Mouse (Mus musculus) spleen, postnatal 10 days (tissue): Measurements from ENCODE around the gene Cst13.
"Not testable (repeated sequence)": the region's sequence is repeated elsewhere in the genome, so short reads cannot be mapped to it uniquely, and the experiment has no call there.

Experiments
- DNase-seq, 2 experiments: peaks; one replicate each; pipeline ENCODE4 v3.0.0; 2021 to 2022; ENCODE audit warnings: low spot score in 2 of 2

Cst13 gene

GRCm38 (mm10) chr2:148819909-148820308 is at the start of gene Cst13:
Gene Cst13, plus strand, starts transcription at chr2:148820081.
- no peak for DNase-seq

- not testable (repeated sequence) for DNase-seq
Observed at GRCm38 (mm10) chr2:148771397-148771796, 48.5 kb upstream of the Cst13 start, which contains the start of gene Cst11. Gene Cst11, minus strand, starts transcription at chr2:148771497.

DNA sequence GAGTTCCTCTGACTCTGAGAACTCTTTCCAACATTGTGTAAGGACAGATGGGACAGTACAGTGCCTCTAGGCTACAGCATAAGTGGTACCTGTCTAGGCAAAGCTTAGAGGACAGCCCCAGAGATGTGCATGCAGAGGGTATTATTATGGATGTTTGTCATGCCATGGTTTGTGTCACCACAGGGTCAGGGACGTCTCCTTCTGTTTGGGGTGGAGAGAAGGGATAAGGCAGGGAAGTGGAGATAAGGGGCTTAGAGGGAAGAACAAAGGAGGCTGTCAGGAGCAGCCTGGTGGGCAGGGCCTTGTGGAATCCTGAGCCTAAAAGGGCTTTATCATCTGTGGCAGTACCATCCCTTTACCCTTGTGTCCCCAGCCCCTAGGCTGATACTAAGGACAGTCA is 38.2 kb upstream of the Cst13 start, which contains the start of gene 8030411F24Rik:
Gene 8030411F24Rik (plus strand): TSS at position 301 of the 400 bp plus-strand sequence.
- no peak for DNase-seq

DNA sequence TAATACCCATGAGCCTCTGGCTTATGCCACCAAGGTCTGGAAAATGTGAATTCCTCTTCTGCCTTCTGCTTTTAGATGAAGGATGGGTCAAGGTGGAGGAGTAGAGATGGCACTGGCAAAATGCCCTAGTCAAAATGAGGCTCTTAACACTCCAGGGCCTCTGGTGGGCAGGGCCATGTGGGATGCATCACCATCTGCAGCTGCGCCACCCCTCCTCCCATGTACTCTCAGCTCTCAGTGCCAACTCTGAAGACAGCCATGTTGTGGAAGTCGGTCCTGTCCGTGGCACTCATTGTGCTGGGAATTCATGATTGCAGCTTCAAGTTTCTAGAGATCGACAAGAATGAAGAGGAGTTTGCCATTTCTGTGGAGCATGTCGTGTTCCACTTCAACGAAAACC is 30.7 kb upstream of the Cst13 start, which contains the start of gene Cst12:
Gene Cst12 (plus strand): TSS at position 220 of the 400 bp plus-strand sequence.
- no peak for DNase-seq

GRCm38 (mm10) chr2:148798485-148798884 is 21.4 kb upstream of the Cst13 start, which contains the start of gene Cst8:
Gene Cst8, plus strand, starts transcription at chr2:148798785.
- DNase-seq = no peak

- DNase-seq = no peak
Observed at GRCm38 (mm10) chr2:148801491-148801921, 18.4 kb upstream of the Cst13 start.

DNA sequence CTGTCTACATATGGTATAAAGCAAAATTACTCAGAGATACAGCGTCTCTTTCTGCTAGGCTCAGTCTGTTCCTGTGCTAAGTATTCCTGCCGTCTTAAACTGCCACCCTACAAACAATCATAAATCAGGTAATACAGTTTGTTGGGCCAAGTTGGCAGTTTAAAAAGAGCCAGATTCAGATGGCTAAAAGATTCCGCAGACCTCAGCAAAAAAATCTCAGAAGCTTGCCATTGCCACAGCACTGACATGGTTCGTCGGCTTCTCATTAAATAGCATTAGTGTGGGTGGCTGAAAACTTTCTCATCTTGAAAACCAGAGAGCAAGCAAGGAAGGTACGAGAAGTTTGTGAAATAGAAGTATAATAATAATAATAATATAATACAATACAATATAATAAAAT is 13.2 kb upstream of the Cst13 start:
- no peak for DNase-seq

DNA sequence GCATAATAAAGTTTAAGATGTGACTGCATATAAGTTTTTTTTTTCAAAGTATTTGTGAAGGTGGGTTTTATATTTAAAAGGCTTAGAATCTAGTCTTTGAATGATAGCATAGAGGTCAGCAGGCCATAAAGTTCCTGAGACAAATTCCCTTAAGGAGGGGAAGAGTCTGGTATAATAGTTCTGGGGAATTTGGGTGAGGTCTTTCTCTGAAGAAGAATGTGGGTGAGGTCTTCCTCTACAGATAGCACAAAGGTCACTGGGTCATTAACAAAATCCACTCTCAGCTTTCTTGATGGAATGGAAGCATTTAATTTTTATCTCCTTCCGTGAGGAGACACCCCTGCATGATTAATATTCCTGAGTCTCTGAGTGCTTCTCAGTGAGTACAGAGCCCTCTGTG is 6.1 kb downstream of the Cst13 start:
- DNase-seq = no peak

- no peak for DNase-seq
Observed at GRCm38 (mm10) chr2:148834912-148835311, 15.0 kb downstream of the Cst13 start, which contains the start of gene Cst9. Gene Cst9, plus strand, starts transcription at chr2:148835147.

- no peak for DNase-seq
Observed at GRCm38 (mm10) chr2:148838075-148838777, 18.3 kb downstream of the Cst13 start.

DNA sequence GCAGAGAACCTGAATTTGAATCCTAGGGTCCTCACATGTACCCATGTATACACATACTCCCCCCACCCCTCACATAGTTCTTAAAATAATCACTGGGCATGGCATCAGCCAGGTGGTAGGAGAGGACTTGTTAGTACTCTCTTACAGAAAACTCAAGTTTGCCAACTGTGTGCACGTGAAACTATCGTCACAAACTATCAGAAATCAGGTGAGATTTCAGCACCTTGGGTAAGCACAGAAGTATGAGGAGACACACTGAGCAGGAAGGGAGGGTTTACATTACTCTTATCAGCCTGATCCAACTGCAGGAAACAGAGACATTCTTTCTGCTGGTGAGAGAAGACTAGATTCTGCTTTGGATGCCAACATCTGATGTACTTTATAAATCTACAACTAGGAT is 19.3 kb downstream of the Cst13 start:
- no peak for DNase-seq

- peak; percentile 49 to 74 for DNase-seq
Observed at GRCm38 (mm10) chr2:148851116-148851906, 31.4 kb downstream of the Cst13 start.

GRCm38 (mm10) chr2:148856630-148857400 is 36.9 kb downstream of the Cst13 start:
- no peak for DNase-seq

GRCm38 (mm10) chr2:148857506-148857905 is 37.6 kb downstream of the Cst13 start:
- no peak for DNase-seq

DNA sequence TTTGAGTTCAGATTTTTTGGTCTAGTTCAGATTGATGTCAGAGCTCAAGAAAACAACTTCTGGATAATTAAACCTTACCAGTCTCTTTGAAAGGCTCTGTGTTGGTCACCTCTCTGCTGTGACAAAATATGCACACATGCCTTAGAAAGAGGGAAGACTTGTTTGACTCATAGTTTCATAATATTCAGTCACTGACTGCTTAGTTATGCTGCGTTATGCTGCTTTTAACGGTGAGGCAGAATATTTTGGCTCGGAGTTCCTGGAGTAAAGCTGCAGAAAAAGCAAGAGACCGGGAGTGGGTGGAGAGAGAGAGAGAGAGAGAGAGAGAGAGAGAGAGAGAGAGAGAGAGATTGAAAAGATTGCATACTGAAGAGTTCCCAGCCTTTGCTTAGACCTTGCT is 41.1 kb downstream of the Cst13 start:
- DNase-seq = no peak

DNA sequence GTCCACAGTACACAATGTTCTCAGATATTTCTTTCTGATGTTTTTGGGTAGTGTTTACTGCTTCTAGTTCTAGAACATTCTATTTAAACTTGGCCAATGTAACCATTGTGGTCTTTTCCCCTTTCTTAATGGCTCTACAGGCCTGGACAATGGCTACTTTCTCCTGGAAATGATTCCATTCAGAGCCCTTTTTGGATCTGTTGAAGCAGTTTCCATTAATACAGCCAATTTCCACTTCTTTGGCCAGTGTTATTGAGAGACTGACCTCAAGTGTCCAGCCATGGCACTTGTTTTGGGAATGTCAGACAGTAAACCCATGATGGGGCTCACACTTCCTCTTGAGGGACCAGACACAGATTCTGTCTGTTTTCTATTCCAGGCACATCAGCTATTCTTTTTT is 41.8 kb downstream of the Cst13 start:
- DNase-seq = no peak

DNA sequence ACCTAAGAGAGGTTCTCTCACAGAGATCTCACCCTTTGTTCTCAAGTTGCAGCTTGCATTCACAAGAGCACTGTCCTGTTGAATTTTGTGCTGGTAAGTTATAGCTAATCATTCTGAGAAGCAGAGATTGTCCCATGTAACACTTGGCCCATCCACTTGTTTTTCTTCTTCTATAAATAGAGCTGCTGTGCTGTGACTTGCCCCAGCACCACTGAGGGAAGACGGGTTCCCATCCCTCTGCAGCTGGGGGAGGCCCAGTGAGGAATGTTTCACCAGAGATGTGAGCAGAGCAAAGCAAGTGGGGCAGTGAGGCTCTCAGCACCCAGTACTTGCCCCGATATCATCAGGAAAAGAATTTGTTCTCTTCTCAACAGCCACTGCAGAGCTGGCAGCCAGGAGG is 45.1 kb downstream of the Cst13 start, which contains the start of gene 9230104L09Rik:
Gene 9230104L09Rik (minus strand): TSS at position 73 of the 400 bp plus-strand sequence.
- no peak for DNase-seq

DNA sequence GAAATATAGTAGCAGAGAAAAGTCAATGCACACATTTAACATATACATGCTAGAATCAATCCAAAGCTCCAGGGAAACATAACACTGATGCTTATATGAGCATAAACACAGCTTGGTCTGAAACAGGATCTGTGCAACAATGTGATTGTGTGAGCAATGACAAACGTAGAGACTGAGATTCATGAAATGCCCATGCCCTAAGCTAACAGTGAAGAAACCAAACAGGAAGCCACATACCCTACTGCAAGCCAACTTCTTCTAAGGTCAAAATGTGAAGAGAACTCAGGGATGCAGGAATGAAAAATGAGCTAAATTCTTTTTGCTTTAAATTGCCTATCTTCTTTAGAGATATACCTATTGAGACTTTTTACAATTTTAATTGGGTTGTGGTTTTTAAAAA is 49.1 kb downstream of the Cst13 start:
- DNase-seq = no peak

GRCm38 (mm10) chr2:148870526-148870925 is 50.6 kb downstream of the Cst13 start:
- DNase-seq = no peak

GRCm38 (mm10) chr2:148872860-148873259 is 53.0 kb downstream of the Cst13 start:
- DNase-seq = no peak

DNA sequence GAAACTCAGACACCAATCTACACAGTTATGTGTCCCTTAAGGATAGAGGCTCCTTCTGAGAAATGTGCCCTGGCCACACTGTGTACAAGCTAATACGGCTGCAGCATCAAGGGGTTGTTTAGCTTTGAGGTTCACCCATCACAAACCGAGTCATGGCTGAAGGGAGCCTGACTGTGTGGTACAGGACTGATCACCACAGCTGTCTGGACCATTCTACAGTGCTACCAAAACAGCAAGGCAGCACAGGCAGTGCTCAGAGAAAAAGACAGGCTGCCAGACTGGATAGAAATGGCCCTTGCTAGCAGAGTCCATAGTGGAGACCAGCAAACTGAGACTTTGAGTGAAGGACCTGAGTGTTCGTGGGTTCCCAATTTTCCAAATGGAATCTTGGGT is 54.3 kb downstream of the Cst13 start:
- DNase-seq = no peak
